Mouse (Mus musculus) myocyte (in vitro differentiated cells): Measurements from ENCODE around the gene Psmb11.

ENCODE experiments used
- CEBPB ChIP-seq: IDR thresholded peaks from 2 replicates; pipeline ENCODE4 v1.6.1; 2011; ENCODE audit warnings: mild to moderate bottlenecking, moderate library complexity; ENCODE audit not compliant: poor library complexity, insufficient read depth, severe bottlenecking
- E2F4 ChIP-seq: IDR thresholded peaks from one replicate; pipeline ENCODE4 v1.6.1; 2011; ENCODE audit warnings: mild to moderate bottlenecking, control low read depth, moderate library complexity; ENCODE audit not compliant: insufficient read depth
- MAX ChIP-seq: IDR thresholded peaks from one replicate; pipeline ENCODE4 v1.6.1; 2011; ENCODE audit warnings: low read depth, mild to moderate bottlenecking, control low read depth
- MYOD1 ChIP-seq, 3 experiments: IDR thresholded peaks; one replicate each; pipeline ENCODE4 v1.6.1; 2011; ENCODE audit warnings: control low read depth in 2 of 3, low read depth in 2 of 3, mild to moderate bottlenecking in 2 of 3, moderate library complexity in 1 of 3; ENCODE audit not compliant: insufficient read length in 2 of 3, control insufficient read depth in 1 of 3
- MYOG ChIP-seq, 3 experiments: IDR thresholded peaks; one replicate each; pipeline ENCODE4 v1.6.1; 2011; ENCODE audit warnings: control low read depth in 2 of 3, low read depth in 2 of 3, mild to moderate bottlenecking in 2 of 3; ENCODE audit not compliant: insufficient read length in 2 of 3, control insufficient read depth in 1 of 3, insufficient read depth in 1 of 3
- POLR2A ChIP-seq: IDR thresholded peaks from one replicate; pipeline ENCODE4 v1.6.1; 2011; ENCODE audit warnings: low read depth, mild to moderate bottlenecking, control low read depth, moderate library complexity; ENCODE audit not compliant: insufficient read length
- POLR2AphosphoS2 ChIP-seq: IDR thresholded peaks from one replicate; pipeline ENCODE4 v1.6.1; 2011; ENCODE audit warnings: low read depth, control low read depth; ENCODE audit not compliant: insufficient read length
- REST ChIP-seq: IDR thresholded peaks from one replicate; pipeline ENCODE4 v1.6.1; 2011; ENCODE audit warnings: mild to moderate bottlenecking, control low read depth, moderate library complexity; ENCODE audit not compliant: insufficient read depth, insufficient read length
- SRF ChIP-seq: IDR thresholded peaks from one replicate; pipeline ENCODE4 v1.6.1; 2011; ENCODE audit warnings: low read depth; ENCODE audit not compliant: control insufficient read depth, insufficient read length
- TCF12 ChIP-seq: IDR thresholded peaks from one replicate; pipeline ENCODE4 v1.6.1; 2011; ENCODE audit warnings: mild to moderate bottlenecking, control low read depth; ENCODE audit not compliant: poor library complexity, insufficient read depth, severe bottlenecking
- TCF3 ChIP-seq: IDR thresholded peaks from one replicate; pipeline ENCODE4 v1.6.1; 2011; ENCODE audit warnings: low read depth, control low read depth; ENCODE audit not compliant: insufficient read length
- USF1 ChIP-seq: IDR thresholded peaks from one replicate; pipeline ENCODE4 v1.6.1; 2011; ENCODE audit warnings: low read depth, mild to moderate bottlenecking, control low read depth, moderate library complexity

DNA sequence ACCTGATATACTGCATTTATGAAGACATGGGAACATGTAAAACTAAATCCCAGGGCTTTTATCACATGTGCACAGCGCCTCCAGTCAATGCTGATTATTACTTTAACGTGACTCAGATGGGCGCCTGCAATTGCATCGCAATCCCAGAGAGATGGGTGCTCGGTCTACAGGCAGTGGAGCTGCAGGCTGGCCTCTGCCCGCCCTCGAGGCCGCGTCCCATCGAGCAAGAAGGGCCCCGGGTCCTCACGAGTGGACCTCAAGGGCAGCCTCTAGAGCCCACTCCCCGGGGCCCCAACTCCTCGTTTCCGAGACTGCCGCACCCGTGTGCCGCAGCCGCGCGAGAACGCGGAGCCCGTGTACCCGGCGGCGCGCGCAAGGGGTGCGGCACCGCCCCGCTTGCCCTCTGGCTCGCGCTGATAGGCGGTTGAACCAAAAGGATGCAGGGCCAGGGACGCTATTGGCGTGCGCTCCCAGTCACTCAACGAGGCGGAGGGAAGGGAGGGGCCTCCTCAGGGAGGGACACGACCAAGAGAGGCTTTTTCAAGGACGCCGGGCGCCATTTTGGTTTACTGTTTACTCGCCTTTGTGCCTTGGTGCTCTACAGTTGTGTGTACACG is 18.1 kb upstream of the Psmb11 start:
- TF ChIP-seq USF1 (no peak), POLR2A (peak; percentile 84), CEBPB (peak; percentile 76; the same call in 1 of the 2 replicates), TCF12 (no peak), MAX (no peak), E2F4 (no peak), MYOD1 (IDR thresholded peaks at IDR 0.05; ENCODE audit: control insufficient read depth in 1 of 3, insufficient read length in 2 of 3, low read depth in 2 of 3) (no peak), MYOG (IDR thresholded peaks at IDR 0.05; ENCODE audit: control insufficient read depth in 1 of 3, insufficient read depth in 1 of 3, insufficient read length in 2 of 3, low read depth in 2 of 3) (peak in 1 of 3 experiments; percentile 38), POLR2AphosphoS2 (peak; percentile 80), TCF3 (no peak), REST (no peak), SRF (peak; percentile 46)
